Mouse (Mus musculus): ENCODE measurements around the gene Epo. TPM values are rescaled to one million over a fixed set of nuclear protein-coding genes. Genes with fewer than 3 reads are reported as not detected.

Epo gene
- polyA plus RNA-seq, 1 experiment from 2014 or later = not detected

DNA sequence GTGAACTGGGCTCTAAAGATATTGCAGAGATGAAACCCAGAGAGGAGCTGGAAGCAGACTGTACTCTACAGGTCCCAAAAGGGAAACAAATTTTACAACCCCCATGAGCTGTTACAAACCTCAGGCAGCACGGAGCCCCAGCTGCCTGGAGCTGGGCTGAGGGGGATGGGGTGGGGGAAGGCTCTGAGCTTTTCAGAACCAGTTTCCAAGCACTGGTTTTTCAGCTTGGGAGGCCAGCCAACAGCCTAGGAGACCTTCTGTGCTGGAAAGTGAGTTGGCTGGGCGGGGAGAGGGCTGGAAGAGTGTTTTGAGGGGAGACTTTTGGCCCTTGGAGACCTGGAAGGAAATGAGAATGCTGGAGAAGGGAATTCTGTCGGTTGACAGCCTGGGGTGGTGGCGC, 41.5 kb downstream of the Epo start:
- Histone ChIP-seq H3K4me2 (no peak overlapping the region), H3K27ac (no peak overlapping the region), H3K4me3 (no peak overlapping the region), H3K4me1 (no peaks in the 10 kb centered on the region), H3K9ac (no peak overlapping the region), H3K9me3 (no peaks in the 10 kb centered on the region), H3K36me3 (no peaks in the 10 kb centered on the region), H3K27me3 (0 out of 2 replicates have a peak, but pooled peaks cover 4% of the 10 kb centered on the region)
- WGBS = 55% methylated on average over 4 of the region's 4 CpGs
- no peak for ATAC-seq (ENCODE audit: insufficient number of reproducible peaks, insufficient read depth, low FRiP score, low TSS enrichment, low read depth)

- ATAC-seq (ENCODE audit: insufficient number of reproducible peaks, insufficient read depth, low FRiP score, low TSS enrichment, low read depth) = no peak
- H3K27ac ChIP-seq = no peak overlapping the region
- H3K9me3 ChIP-seq = no peaks in the 10 kb centered on the region
- H3K4me3 ChIP-seq = no peak overlapping the region
- peaks cover 24% of the 10 kb centered on the region for H3K27me3 ChIP-seq
- H3K4me1 ChIP-seq = peaks cover 15% of the 10 kb centered on the region; the same call in 1 of the 2 replicates
- no peak overlapping the region for H3K9ac ChIP-seq
- no peak overlapping the region for H3K4me2 ChIP-seq
- WGBS = 84% methylated on average over 7 of the region's 7 CpGs
- no peaks in the 10 kb centered on the region for H3K36me3 ChIP-seq
Observed at GRCm38 (mm10) chr5:137487616-137488015, 45.4 kb downstream of the Epo start.

DNA sequence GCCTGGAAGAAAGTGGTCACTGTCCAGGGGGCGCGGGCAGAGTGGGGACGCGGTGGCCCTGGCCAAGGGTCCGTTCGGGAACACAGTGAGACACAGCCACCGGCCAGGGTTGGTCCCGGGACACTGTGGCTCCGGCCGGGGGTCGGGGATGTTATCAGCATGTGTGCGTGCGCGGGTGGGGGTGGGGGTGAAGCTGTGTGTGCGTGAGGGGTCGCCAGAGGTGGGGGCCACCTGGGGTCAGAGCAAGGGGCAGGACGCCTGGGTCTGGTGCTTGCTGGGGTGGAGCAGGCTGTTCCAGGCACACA, 47.2 kb downstream of the Epo start:
- Histone ChIP-seq H3K36me3 (no peaks in the 10 kb centered on the region), H3K27ac (no peak overlapping the region), H3K4me3 (peak overlapping the region; percentile 38), H3K9ac (peak overlapping the region; percentile 65), H3K9me3 (no peaks in the 10 kb centered on the region), H3K4me1 (peaks cover 15% of the 10 kb centered on the region; the same call in 1 of the 2 replicates), H3K27me3 (peaks cover 24% of the 10 kb centered on the region), H3K4me2 (peak overlapping the region; percentile 61)
- ATAC-seq (ENCODE audit: insufficient number of reproducible peaks, insufficient read depth, low FRiP score, low TSS enrichment, low read depth) = no peak
- 1% methylated on average over 17 of the region's 17 CpGs for WGBS

DNA sequence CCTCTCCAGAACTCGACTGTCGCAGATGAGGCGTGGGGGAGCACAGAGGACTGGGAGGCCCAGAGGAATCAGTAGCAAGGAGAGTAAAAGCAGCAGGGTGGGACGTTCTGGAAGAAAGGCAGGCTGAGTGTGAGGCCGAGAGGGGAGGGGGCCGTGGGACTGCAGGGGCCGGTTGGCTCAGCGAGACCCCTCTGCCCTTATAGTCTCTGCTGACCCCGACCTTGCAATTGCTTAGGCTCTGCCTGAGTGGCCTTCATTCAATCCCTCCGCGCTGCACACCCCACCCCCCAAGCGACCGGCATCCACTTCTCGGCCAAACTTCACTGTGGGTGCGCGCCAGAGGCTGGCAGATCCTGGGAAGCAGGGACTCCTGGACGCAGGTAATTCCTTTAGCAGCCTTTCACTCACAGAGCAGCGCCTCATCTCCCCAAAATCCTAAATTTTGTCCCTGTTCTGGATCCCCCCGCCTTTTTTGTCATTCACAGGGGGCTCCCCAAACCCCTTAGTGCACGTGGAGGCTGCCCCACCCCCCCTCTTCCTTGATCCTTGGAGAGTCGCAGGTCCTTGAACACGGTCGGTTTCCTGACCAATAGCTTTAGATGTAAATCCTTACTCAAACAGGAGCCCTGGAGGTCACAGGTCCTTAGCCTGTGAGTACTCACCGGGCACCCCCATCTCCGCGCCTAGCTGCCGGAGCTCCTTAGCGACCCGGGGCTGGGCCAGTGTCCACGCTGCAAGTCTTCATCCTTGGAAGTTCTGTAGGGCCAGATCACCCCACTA, 47.8 kb downstream of the Epo start:
- H3K4me2 ChIP-seq = peak overlapping the region; percentile 61
- H3K9me3 ChIP-seq = no peaks in the 10 kb centered on the region
- WGBS = 7% methylated on average over 30 of the region's 30 CpGs
- peak overlapping the region; percentile 65 for H3K9ac ChIP-seq
- peaks cover 15% of the 10 kb centered on the region; the same call in 1 of the 2 replicates for H3K4me1 ChIP-seq
- no peak for ATAC-seq (ENCODE audit: insufficient number of reproducible peaks, insufficient read depth, low FRiP score, low TSS enrichment, low read depth)
- H3K27ac ChIP-seq = no peak overlapping the region
- no peaks in the 10 kb centered on the region for H3K36me3 ChIP-seq
- peak overlapping the region; percentile 38 for H3K4me3 ChIP-seq
- peaks cover 24% of the 10 kb centered on the region for H3K27me3 ChIP-seq

GRCm38 (mm10) chr5:137481897-137482296, 51.1 kb downstream of the Epo start:
- no peak overlapping the region for H3K9ac ChIP-seq
- peaks cover 24% of the 10 kb centered on the region for H3K27me3 ChIP-seq
- H3K27ac ChIP-seq = no peak overlapping the region
- peaks cover 15% of the 10 kb centered on the region; the same call in 1 of the 2 replicates for H3K4me1 ChIP-seq
- no peak overlapping the region for H3K4me3 ChIP-seq
- no peaks in the 10 kb centered on the region for H3K9me3 ChIP-seq
- WGBS = 19% methylated on average over 8 of the region's 8 CpGs
- H3K4me2 ChIP-seq = no peak overlapping the region
- no peaks in the 10 kb centered on the region for H3K36me3 ChIP-seq
- no peak for ATAC-seq (ENCODE audit: insufficient number of reproducible peaks, insufficient read depth, low FRiP score, low TSS enrichment, low read depth)

GRCm38 (mm10) chr5:137481138-137481537, 51.9 kb downstream of the Epo start:
- no peak overlapping the region for H3K4me2 ChIP-seq
- no peaks in the 10 kb centered on the region for H3K9me3 ChIP-seq
- no peak for ATAC-seq (ENCODE audit: insufficient number of reproducible peaks, insufficient read depth, low FRiP score, low TSS enrichment, low read depth)
- peaks cover 13% of the 10 kb centered on the region; the same call in 1 of the 2 replicates for H3K4me1 ChIP-seq
- H3K27ac ChIP-seq = no peak overlapping the region
- H3K27me3 ChIP-seq = peaks cover 17% of the 10 kb centered on the region
- no peak overlapping the region for H3K9ac ChIP-seq
- no peaks in the 10 kb centered on the region for H3K36me3 ChIP-seq
- H3K4me3 ChIP-seq = no peak overlapping the region

DNA sequence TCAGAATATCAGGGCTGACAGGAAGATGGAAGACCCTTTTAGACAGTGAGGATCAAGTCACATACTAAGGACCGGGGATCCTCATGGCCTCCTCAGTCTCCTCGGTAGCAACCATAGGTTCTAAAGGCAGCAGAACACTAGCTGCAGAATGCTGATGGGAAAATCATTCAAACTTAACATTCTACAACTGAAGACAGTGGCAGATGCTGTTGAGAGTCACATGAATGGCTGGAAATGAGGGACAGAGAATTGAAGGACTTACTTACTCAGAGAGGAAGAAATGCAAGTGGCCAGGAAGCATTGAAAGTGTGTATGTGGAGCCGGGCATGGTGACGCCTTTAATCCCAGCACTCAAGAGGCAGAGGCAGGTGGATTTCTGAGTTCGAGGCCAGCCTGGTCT, 56.1 kb downstream of the Epo start, which contains the start of gene Zan:
Gene Zan (minus strand): TSS at position 101 of the 400 bp plus-strand sequence.
- no peak within 1 kb of the TSS for H3K9ac ChIP-seq
- no peaks in the 10 kb centered on the region for H3K4me1 ChIP-seq
- 86% methylated on average over 5 of the region's 5 CpGs for WGBS
- H3K9me3 ChIP-seq = no peaks in the 10 kb centered on the region
- H3K27me3 ChIP-seq = no peaks in the 10 kb centered on the region
- H3K36me3 ChIP-seq = no peaks in the 10 kb centered on the region
- ATAC-seq (ENCODE audit: insufficient number of reproducible peaks, insufficient read depth, low FRiP score, low TSS enrichment, low read depth) = no peak
- no peak within 1 kb of the TSS for H3K27ac ChIP-seq
- no peak within 1 kb of the TSS for H3K4me3 ChIP-seq
- no peak within 1 kb of the TSS for H3K4me2 ChIP-seq

DNA sequence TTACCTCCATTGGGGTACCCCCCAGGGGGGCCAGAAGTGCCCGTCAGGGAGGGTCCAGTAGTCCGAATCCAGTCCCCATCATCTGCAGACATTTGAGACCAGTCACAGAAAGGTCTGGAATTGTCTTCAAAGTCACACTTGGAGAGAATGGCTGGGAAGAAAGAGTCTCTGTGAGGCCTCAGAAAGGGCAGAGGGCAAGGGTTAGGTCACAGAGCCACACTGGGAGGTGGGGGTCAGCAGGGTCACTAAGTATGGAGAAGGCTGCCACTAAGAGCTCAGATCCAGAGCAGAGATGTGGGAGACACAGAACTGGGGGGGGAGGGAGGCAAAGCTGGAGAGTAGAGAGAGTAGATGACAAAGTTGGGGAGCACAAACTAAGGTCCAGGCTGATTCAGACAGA, 58.7 kb downstream of the Epo start:
- Histone ChIP-seq H3K4me2 (no peak overlapping the region), H3K27me3 (no peaks in the 10 kb centered on the region), H3K4me1 (no peaks in the 10 kb centered on the region), H3K27ac (no peak overlapping the region), H3K9me3 (no peaks in the 10 kb centered on the region), H3K9ac (no peak overlapping the region), H3K4me3 (no peak overlapping the region), H3K36me3 (no peaks in the 10 kb centered on the region)
- WGBS = 20% methylated on average over 2 of the region's 2 CpGs
- ATAC-seq (ENCODE audit: insufficient number of reproducible peaks, insufficient read depth, low FRiP score, low TSS enrichment, low read depth) = no peak

DNA sequence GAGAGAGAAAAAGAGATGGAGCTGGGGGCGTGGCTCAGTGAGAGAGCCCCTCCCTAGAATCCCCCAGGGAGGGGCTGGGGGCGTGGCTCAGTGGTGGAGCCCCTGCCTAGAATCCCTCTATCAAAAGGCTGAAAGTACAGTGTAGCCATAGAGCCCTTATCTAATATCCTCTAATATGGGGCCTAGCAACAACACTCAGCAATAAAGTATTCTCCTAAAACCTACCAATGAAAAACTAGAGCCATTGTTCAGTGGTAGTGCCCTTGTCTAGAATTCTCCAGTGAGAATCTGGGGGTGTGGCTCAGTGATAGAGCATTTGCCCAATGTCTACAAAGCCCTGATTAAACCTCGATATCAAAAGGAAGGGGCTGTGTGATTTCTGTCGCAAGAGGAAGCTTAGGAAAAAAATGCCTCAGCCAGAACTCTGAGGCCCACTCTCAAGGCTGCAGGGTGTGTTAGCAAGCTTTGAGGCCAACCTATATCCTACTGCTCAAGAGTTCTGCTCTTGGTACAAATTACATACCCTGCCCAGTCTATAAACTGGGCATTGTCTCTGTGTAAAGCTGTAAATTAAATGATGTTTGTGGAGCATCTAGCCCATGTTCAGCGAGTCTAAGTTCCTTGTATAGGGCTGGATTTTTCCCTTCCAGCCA, 60.7 kb downstream of the Epo start:
- ATAC-seq (ENCODE audit: insufficient number of reproducible peaks, insufficient read depth, low FRiP score, low TSS enrichment, low read depth) = no peak
- WGBS = 61% methylated on average over 5 of the region's 5 CpGs
- Histone ChIP-seq H3K36me3 (no peaks in the 10 kb centered on the region), H3K9ac (no peak overlapping the region), H3K4me1 (no peaks in the 10 kb centered on the region), H3K9me3 (no peaks in the 10 kb centered on the region), H3K27ac (no peak overlapping the region), H3K4me3 (no peak overlapping the region), H3K27me3 (no peaks in the 10 kb centered on the region), H3K4me2 (no peak overlapping the region)

- Histone ChIP-seq H3K4me3 (no peak overlapping the region), H3K9me3 (no peaks in the 10 kb centered on the region), H3K9ac (no peak overlapping the region), H3K4me1 (no peaks in the 10 kb centered on the region), H3K27me3 (no peaks in the 10 kb centered on the region), H3K36me3 (no peaks in the 10 kb centered on the region), H3K4me2 (no peak overlapping the region), H3K27ac (no peak overlapping the region)
- 91% methylated on average over 6 of the region's 6 CpGs for WGBS
- ATAC-seq (ENCODE audit: insufficient number of reproducible peaks, insufficient read depth, low FRiP score, low TSS enrichment, low read depth) = no peak
Observed at GRCm38 (mm10) chr5:137466946-137467345, 66.1 kb downstream of the Epo start.

DNA sequence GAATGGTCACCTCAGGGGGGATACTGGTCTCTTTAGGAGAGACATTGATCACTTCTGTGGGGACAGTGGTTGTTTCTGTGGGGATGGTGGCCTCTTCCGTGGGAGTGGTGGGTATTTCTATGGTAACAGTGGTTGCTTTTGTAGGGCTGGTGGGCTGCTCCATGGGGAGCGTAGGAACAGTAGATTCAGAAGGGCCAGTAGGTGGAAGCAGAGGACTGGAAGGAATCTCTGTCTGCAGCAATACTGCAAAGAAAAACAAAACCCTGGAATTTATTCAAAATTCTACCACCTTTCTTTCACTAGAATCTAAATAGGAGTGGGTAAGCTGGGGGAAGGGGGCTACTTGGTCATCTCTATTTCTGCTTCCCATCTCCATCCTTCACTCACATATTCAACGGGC, 68.0 kb downstream of the Epo start:
- no peak for ATAC-seq (ENCODE audit: insufficient number of reproducible peaks, insufficient read depth, low FRiP score, low TSS enrichment, low read depth)
- Histone ChIP-seq H3K9ac (no peak overlapping the region), H3K4me2 (no peak overlapping the region), H3K9me3 (no peaks in the 10 kb centered on the region), H3K4me1 (no peaks in the 10 kb centered on the region), H3K27me3 (no peaks in the 10 kb centered on the region), H3K27ac (no peak overlapping the region), H3K4me3 (no peak overlapping the region), H3K36me3 (no peaks in the 10 kb centered on the region)
- 51% methylated on average over 3 of the region's 3 CpGs for WGBS
